Mouse (Mus musculus): ENCODE results near the gene Tmem50b. TPM values are rescaled to one million over a fixed set of nuclear protein-coding genes. Genes with fewer than 3 reads are reported as not detected.

Tmem50b gene
- total RNA-seq, 2 experiments from 2014 or later, result 60.2 to 73.8 TPM

GRCm38 (mm10) chr16:91611248-91611647 lies 13.6 kb upstream of the Tmem50b start:
- DNase-seq (ENCODE audit: low spot score in 2 of 2), result no peak

GRCm38 (mm10) chr16:91609501-91610245 lies 12.1 kb upstream of the Tmem50b start:
- peak in 1 of 2 experiments; percentile 37 for DNase-seq (ENCODE audit: low spot score in 2 of 2)

- DNase-seq (ENCODE audit: low spot score in 2 of 2), result no peak
Measured at GRCm38 (mm10) chr16:91606958-91607357, 9.4 kb upstream of the Tmem50b start.

- DNase-seq (ENCODE audit: low spot score in 2 of 2), result no peak
Measured at GRCm38 (mm10) chr16:91605156-91605555, 7.6 kb upstream of the Tmem50b start.

- DNase-seq (ENCODE audit: low spot score in 2 of 2), result no peak
Measured at GRCm38 (mm10) chr16:91601693-91602092, 4.1 kb upstream of the Tmem50b start.

GRCm38 (mm10) chr16:91601081-91601480 lies 3.5 kb upstream of the Tmem50b start:
- DNase-seq (ENCODE audit: low spot score in 2 of 2), result no peak

GRCm38 (mm10) chr16:91599242-91599641 lies 1.6 kb upstream of the Tmem50b start:
- no peak for DNase-seq (ENCODE audit: low spot score in 2 of 2)

- DNase-seq (ENCODE audit: low spot score in 2 of 2), result no peak
Measured at GRCm38 (mm10) chr16:91596779-91597671, 575 bp downstream of the Tmem50b start.

GRCm38 (mm10) chr16:91596397-91596778 lies 1.2 kb downstream of the Tmem50b start:
- no peak for DNase-seq (ENCODE audit: low spot score in 2 of 2)

GRCm38 (mm10) chr16:91595076-91595475 lies 2.5 kb downstream of the Tmem50b start:
- DNase-seq (ENCODE audit: low spot score in 2 of 2), result no peak

GRCm38 (mm10) chr16:91593262-91593661 lies 4.3 kb downstream of the Tmem50b start:
- DNase-seq (ENCODE audit: low spot score in 2 of 2), result no peak

GRCm38 (mm10) chr16:91592162-91592561 lies 5.4 kb downstream of the Tmem50b start:
- DNase-seq (ENCODE audit: low spot score in 2 of 2), result no peak

GRCm38 (mm10) chr16:91588703-91589102 lies 8.9 kb downstream of the Tmem50b start:
- DNase-seq (ENCODE audit: low spot score in 2 of 2), result no peak

GRCm38 (mm10) chr16:91587730-91588453 lies 9.7 kb downstream of the Tmem50b start:
- no peak for DNase-seq (ENCODE audit: low spot score in 2 of 2)

GRCm38 (mm10) chr16:91586244-91586643 lies 11.4 kb downstream of the Tmem50b start:
- DNase-seq (ENCODE audit: low spot score in 2 of 2), result no peak

- no peak for DNase-seq (ENCODE audit: low spot score in 2 of 2)
Measured at GRCm38 (mm10) chr16:91585617-91586016, 12.0 kb downstream of the Tmem50b start.

GRCm38 (mm10) chr16:91582307-91582706 lies 15.3 kb downstream of the Tmem50b start:
- no peak for DNase-seq (ENCODE audit: low spot score in 2 of 2)

GRCm38 (mm10) chr16:91578980-91579720 lies 18.4 kb downstream of the Tmem50b start:
- DNase-seq (ENCODE audit: low spot score in 2 of 2), result no peak

- no peak for DNase-seq (ENCODE audit: low spot score in 2 of 2)
Measured at GRCm38 (mm10) chr16:91575151-91575550, 22.4 kb downstream of the Tmem50b start.

GRCm38 (mm10) chr16:91571105-91571504 lies 26.5 kb downstream of the Tmem50b start:
- DNase-seq (ENCODE audit: low spot score in 2 of 2), result no peak

- no peak for DNase-seq (ENCODE audit: low spot score in 2 of 2)
Measured at GRCm38 (mm10) chr16:91568960-91569359, 28.6 kb downstream of the Tmem50b start.

Data from adrenal gland, adult 18-20 months (tissue).